Mouse (Mus musculus) left cerebral cortex, adult 2 months (tissue): ENCODE measurements around the gene Col5a1. TPM values are rescaled to one million over a fixed set of nuclear protein-coding genes. Genes with fewer than 3 reads are reported as not detected.

Experiments
- DNase-seq, 2 experiments: peaks; one replicate each; pipeline ENCODE4 v3.0.0; 2021 to 2022; ENCODE audit warnings: low spot score in 2 of 2, mixed read lengths in 1 of 2; ENCODE audit errors: extremely low spot score in 1 of 2
- H3K27ac ChIP-seq: fragments of 200-600 bp; 2 replicates; pipeline ENCODE4 v1.8.1; 2022
- H3K4me3 ChIP-seq: fragments of 200-600 bp; 2 replicates; pipeline ENCODE4 v1.8.1; 2022
- CTCF ChIP-seq: fragments of 200-600 bp; IDR thresholded peaks from 2 replicates; pipeline ENCODE4 v1.8.1; 2022; ENCODE audit warnings: antibody characterized with exemption, mild to moderate bottlenecking, moderate library complexity
- intact Hi-C: fragments of 180-260 bp; cut with DNase I; formaldehyde crosslinking; loops from one replicate; pipeline ENCODE4 v1.15.1; 2025
- total RNA-seq, 2 experiments: library from RNA; stranded (reverse); gene quantifications; 2 replicates each; pipeline ENCODE4 v1.2.3; 2021

The Col5a1 gene
- total RNA-seq, 2 experiments from 2014 or later = 6.9 to 10.1 TPM

- intact Hi-C loops = no loop called here
- DNase-seq = no peak
- Histone ChIP-seq H3K27ac (no peak overlapping the region), H3K4me3 (no peak overlapping the region)
- TF ChIP-seq CTCF = no peak
Measured at GRCm38 (mm10) chr2:28025776-28026175, 139.6 kb downstream of the Col5a1 start.

DNA sequence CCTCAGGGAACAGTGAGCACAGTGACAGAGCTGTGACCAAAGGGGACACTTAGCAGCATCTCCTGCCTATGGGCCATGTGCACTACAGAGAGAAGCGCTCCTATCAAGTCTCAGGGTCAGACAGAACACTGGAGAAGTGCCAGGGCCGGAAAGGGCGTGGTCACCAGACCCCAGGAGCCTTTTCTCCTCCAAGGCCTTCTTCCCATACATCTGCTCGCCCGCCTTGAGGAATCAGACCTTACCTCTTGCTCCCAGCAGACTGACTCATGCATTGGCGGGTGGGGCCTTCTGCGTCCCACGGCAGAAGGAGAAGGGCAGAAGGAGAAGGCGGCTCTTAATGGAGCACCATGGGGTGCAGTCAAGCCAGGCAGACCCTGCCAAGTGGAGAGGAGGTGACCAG lies 145.6 kb downstream of the Col5a1 start:
- Histone ChIP-seq H3K4me3 (no peak overlapping the region), H3K27ac (no peak overlapping the region)
- DNase-seq = no peak
- intact Hi-C loops = no loop called here
- TF ChIP-seq CTCF = no peak

GRCm38 (mm10) chr2:28032469-28032868 lies 146.2 kb downstream of the Col5a1 start:
- Histone ChIP-seq H3K27ac (no peak overlapping the region), H3K4me3 (no peak overlapping the region)
- no peak for DNase-seq
- intact Hi-C loops = no loop called here
- no peak for TF ChIP-seq CTCF

DNA sequence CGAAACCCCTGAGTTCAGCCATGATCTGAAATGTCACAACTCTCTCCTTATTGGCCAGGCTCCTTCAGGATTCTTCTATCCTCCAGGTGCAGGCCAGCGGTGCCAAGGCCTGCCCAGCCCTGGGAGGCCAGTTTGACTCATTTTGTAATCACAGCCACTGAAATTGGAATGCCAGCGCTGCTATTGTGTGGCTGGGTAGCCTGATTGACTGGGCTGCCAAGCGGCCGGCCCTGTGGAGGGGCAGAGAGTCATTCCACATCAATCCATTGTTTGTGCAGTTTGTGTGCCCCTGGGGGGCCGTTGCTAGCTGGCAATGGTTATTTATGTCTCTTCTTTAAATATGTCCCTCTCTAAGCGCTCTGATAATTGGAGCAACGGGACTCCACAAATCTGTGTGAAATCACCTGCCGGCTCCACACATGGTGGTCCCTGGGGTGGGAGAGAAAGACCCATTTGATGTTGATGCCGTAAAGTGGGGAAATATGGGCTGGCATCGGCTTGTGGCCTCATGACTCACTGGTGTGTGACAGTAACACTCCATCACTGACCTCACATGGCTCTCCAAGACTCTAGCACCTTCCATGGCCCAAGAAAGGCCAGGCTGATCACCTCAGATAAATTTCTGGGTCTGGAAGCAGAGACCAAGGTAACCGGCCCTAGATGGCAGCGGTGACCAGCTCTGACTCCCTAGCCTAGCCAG lies 147.9 kb downstream of the Col5a1 start:
- intact Hi-C loops = no loop called here
- TF ChIP-seq CTCF = no peak
- no peak for DNase-seq
- Histone ChIP-seq H3K4me3 (no peak overlapping the region), H3K27ac (no peak overlapping the region)

DNA sequence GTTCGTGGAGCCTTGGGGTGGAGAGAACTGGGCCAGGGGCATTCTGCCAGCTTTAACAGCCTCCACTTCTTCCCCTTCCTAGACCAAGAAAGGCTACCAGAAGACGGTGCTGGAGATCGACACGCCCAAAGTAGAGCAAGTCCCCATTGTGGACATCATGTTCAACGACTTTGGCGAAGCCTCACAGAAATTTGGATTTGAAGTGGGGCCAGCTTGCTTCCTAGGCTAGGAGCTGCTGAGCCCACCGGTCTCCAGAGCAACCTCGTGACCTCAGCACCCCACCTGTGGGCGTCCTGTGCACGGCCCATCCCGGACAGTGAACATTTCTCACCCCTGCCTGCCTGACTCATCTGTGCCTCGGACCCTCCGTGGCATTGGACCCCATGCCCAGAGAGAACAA lies 150.6 kb downstream of the Col5a1 start:
- H3K4me3 ChIP-seq = no peak overlapping the region
- intact Hi-C loops = no loop called here
- no peak overlapping the region for H3K27ac ChIP-seq
- DNase-seq = no peak
- no peak for TF ChIP-seq CTCF

DNA sequence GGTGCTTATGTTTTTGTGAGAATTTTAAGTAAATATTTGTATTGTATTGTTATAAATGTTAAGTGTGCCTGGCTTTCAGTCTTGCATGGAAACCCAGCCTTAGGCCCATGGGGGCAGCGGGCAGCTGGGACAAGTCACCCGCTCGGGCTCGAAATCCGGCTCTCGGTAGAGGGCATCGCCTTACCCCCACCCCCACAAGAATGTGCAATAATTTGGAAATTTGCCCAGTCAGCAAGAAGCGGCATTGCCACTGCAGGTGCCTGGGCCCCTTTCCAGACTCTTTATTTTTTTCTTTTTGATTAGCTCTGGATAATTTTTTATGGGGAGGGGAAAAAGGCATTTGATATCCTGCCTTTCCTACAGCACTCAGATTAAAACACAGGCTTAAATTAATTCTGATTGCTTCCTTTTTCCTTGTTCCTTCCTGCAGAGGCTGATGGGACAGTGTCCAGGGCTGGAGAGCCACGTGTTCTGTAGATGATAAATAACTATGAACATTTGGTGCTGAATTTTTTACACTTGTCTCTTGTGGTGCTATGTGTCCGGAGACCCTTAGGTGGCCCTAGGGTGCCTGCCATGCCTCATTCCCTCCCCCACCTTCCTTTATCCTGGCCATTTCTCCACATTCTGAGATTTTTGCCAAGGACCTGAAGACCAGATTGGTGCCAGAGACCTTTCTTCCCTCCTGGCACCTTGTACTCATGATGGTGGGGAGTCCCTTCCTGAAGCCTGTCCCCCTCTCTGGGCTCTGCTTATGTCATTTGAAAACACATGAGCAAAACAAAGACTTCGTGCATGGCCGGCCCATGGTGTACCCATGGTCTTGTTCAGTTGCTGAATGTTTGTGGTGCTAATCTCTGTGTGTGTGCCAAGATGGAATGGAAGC lies 151.5 kb downstream of the Col5a1 start:
- no peak overlapping the region for H3K27ac ChIP-seq
- intact Hi-C loops = no loop called here
- no peak overlapping the region for H3K4me3 ChIP-seq
- no peak for TF ChIP-seq CTCF
- no peak for DNase-seq

GRCm38 (mm10) chr2:28038391-28039096 lies 152.3 kb downstream of the Col5a1 start:
- intact Hi-C loops = no loop called here
- Histone ChIP-seq H3K27ac (no peak overlapping the region), H3K4me3 (no peak overlapping the region)
- DNase-seq = peak; percentile 31 to 36
- TF ChIP-seq CTCF = no peak

- no peak for DNase-seq
- Histone ChIP-seq H3K4me3 (no peak overlapping the region), H3K27ac (no peak overlapping the region)
- no peak for TF ChIP-seq CTCF
- intact Hi-C loops = no loop called here
Measured at GRCm38 (mm10) chr2:28039647-28040325, 153.6 kb downstream of the Col5a1 start.

- Histone ChIP-seq H3K27ac (no peak overlapping the region), H3K4me3 (no peak overlapping the region)
- intact Hi-C loops = no loop called here
- no peak for DNase-seq
- no peak for TF ChIP-seq CTCF
Measured at GRCm38 (mm10) chr2:28040466-28040865, 154.2 kb downstream of the Col5a1 start.

GRCm38 (mm10) chr2:28044920-28045598 lies 158.8 kb downstream of the Col5a1 start:
- intact Hi-C loops = no loop called here
- TF ChIP-seq CTCF = no peak
- DNase-seq = no peak

DNA sequence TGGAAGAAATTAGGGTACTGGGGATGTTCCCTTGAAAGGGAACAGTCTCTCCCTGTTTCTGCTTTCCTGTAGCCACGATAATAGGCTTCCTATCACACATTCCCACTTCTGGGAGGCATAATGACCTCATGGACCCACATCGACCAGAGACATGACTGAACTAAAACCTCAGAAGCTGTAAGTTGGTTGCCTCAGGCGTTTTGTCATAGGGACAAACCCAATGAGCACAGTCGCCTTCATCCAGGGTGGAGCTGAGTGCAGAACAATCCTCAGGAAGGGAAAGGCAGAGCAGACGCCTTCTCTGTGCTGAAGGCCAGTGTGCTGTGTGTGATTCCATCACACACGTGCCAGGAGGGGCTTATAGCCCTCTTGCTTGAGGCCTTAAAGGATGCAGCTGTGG lies 160.1 kb downstream of the Col5a1 start:
- no peak overlapping the region for H3K4me3 ChIP-seq
- TF ChIP-seq CTCF = no peak
- no peak overlapping the region for H3K27ac ChIP-seq
- intact Hi-C loops = no loop called here
- DNase-seq = no peak

More at GRCm38 (mm10) chr2:28044920-28045598, 158.8 kb downstream of the Col5a1 start:
- H3K4me3 ChIP-seq = no peak overlapping the region
- H3K27ac ChIP-seq = no peak overlapping the region
